14 mouse cellular contexts compared by ENCODE assay signal in the genomic region with DNA sequence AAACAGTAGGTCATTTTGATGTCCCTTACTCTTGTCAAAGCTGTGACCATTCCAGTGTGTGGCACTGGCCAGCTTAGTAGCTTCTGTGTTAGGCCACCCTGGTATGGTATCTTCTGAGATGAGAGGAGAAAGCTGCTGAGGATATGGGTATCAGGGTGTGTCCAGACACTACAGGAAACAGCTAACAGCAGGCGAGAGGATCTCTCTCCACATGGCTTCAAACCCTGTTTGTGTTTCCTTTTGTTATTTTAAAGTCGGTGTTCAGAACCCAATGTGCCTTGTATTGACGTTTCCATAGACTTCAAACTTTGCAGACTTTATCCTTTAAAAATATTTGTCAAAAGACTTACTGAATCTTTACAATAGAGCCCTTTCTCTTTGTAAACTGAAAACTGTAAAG.
"Had no signal": no experiment of that assay in that cellular context is flagged by ENCODE, and none has a peak within 500 bp of the region (broad histone marks: within the 10 kb centered on the region; RNA-seq: fewer than 3 reads in every experiment).

No protein-coding gene starts in this region.

- DNase-seq: kidney, adult 2 months; kidney, postnatal 25 days; layer of hippocampus, postnatal 36 days; left cerebral cortex, postnatal 4 days; liver, postnatal 0 days; lung, embryonic 14.5 days; lung, postnatal 36 days; retina, postnatal 1 day; right cerebral cortex, postnatal 25 days; thymus, adult 2 months; thymus, postnatal 14 days; thymus, postnatal 4 days had no signal

- ATAC-seq: liver, postnatal 0 days; lung, postnatal 0 days; midbrain, embryonic 15.5 days had no signal
